Mouse (Mus musculus) Muller cell, postnatal 12 days (primary cell): Measurements from ENCODE around the gene Paxbp1.

ENCODE experiments used
- DNase-seq: peaks from one replicate; pipeline ENCODE4 v3.0.0-alpha.2; 2015; ENCODE audit errors: inconsistent ontology term

Paxbp1 gene

DNA sequence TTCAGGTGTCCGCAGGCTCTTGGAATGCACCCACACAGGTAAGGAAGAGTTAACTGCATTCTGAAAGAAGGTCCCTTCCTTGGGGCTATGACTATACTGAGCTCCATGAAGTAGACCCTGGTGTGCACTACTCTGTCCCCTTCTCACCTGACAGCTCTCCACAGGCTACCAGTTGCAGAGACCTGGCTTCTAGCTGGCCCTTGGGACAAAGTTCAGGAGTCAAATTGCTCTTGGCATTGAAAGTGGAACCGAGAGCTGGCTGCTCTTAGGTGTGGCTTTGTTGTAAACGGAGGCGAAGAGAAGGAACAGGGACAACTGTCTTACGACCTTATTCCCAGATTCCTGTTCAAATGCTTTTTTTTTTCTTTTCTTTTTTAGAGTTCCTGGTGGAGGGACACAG lies 10.8 kb upstream of the Paxbp1 start:
- no peak for DNase-seq

DNA sequence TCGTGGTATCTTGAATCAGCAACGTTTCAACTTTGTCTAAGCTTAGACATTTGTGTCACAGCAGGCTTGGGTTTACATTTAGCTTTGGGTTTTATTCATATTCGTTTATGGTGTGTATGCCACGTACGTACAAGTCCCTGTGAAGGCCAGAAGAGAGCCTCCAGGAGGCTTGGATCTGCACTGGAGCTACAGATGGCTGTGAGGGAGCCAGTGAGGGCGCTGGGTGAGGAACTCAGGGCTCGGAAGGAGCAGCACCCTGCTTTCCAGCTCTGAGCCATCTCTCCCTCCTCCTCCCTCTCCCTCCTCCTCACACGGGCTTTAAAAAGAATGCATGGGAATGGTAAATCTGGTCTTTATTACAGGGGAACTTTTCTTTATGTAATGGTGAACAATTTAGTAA lies 9.3 kb upstream of the Paxbp1 start:
- no peak for DNase-seq

DNA sequence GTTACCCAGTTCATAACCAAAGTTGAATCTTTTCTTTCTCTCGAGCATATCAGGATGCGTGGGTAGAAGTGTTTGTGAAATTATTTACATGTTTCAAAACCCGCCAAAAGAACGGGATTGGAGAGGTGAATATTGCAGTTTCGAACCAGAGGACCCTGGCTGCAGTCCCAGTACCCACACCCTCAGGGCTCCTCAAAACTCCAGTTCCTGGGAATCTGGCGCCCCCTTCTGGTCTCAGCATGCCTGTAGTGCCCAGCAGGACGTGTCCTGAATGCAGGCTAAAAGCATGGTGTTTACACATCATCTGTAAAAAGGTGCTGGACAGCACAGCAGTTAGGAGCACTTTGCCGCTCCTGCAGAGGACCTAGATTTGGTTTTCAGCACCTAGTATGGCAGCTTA lies 1.2 kb upstream of the Paxbp1 start:
- peak; percentile 20 for DNase-seq

DNA sequence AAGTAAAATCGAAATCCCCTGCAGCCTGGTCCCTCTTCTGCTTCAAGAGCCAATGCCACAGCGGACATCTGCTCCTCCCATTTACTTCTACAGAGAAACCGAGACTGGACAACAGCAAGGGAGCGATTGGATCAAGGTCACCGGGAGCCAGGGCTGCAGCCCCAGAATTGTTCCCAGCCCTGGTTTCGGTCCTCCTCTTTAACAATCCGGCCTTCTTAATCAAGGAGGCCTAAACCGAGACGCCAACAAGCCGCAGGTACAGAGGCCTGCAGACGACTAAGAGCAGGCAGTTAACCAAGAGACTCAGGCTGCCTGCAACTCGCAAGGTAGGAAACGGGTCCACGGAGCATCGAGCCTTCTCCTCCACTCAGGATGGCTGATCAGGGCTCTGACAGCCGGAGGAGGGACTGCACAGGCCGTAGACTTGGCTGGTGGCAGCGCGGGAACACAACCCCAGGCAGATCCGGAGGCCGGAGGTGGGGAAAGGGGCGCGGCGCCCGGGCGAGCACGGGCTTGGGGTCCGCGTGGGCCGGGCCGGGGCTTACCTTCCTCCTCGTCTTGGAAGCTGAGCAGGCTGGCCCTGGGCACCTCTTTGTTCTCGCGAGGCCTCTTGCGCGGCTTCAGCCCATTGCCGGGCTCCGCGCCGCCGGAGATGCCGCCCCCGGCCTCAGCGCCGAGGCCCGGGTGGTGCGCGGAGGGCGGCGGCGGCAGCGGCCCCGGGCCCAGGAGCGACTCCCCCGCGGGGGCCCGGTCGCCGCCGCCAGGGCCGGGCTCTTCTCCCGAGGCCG lies 688 bp downstream of the Paxbp1 start:
- DNase-seq = peak; percentile 79

DNA sequence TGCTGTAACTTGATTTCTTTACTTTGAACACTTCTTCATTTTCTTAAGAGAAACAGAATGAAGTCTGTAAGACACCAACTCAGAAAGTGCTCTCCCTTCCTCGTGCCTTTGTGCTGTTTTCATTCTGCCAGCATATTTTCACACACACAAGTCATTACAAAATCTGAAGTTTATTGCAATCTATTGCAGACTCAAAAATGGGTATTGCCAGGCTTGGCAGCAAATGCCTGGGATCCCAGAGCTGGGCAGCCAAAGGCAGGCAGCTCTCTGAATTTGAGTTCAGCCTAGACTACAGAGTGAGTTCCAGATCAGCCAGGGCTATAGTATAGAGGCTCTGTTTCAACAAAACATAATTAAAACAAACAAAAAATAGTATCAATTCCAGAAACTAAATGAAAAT lies 1.7 kb downstream of the Paxbp1 start:
- DNase-seq = no peak

DNA sequence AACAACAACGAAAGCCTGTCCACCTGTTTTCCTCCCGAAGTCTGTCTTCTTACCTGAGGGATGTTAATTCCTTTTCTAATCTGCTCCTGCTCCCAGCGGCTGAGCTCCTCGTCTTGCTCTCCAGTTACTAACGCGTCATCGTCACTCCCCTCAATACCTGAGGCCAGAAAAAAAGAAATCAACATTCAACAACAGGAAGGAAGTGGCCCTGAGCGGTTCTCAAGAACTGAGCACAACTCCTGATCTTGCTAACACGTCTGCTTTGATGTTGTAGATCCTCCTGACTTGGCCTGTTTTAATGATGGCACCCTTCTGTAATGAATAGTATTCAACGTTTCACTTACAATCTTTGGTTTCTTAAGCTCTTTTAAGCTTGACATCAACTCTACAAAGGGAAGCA lies 8.5 kb downstream of the Paxbp1 start:
- no peak for DNase-seq

DNA sequence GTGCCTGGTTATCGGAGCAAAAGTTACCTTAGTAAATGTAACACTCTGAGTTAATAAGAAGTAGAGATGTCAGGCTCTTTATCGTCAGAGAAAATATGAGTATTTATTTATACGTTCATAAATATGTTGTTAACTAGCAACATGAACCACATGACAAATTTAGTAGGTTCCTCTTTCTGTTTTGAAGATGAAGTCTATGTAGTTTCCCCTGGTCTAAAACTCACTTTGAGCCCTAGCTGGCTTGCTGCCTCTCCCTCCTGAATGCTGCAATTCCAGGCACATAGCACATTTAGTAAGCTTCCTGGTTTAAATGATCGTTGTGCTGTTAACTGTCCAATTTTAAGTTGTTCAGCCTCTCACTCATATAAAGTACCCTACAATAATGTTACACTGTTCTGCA lies 13.6 kb downstream of the Paxbp1 start:
- DNase-seq = no peak

DNA sequence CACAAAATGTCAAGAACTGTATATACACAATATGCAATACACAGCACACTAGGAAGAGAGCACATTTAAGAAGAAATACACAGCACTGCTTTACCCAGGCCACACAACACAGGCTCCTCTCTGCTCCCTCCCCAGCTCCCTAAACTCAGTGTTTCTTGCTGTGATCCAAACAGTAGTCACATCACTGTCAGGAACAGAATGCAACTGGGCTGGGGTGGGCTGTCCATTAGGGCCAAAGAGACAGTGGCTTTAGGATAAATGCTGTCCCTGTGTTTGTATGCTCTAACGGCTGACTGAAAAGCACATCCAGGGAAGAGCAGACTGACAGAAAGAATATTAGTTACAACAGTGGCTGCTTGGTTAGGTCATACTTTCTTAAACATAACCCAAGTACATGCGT lies 14.4 kb downstream of the Paxbp1 start:
- no peak for DNase-seq

DNA sequence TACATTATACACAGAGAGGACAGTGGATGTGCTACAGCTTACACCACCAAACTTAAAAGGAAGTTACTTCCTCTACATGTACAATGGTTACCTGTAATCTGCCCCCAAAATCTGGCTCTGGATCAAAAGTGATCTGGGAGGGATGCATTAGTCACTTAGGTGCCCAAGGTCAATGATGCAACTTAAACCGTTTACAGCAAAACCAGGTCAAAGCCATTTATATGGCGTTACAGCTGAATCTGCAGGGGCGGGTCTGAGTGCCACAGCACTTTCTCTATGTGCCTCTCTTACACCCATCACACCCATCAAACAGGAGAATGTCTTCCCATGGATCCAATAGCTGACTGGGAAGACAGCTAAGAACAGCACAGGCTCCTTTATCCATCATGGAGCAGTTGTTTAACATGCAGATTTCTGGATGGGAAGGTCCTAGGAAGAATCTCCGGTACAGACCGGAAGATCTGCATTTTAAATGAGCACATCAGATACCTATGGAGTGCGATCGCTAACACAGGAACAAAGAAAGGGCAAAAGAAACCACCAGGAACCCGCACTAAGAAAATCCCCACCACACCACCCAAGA lies 15.1 kb downstream of the Paxbp1 start:
- no peak for DNase-seq

DNA sequence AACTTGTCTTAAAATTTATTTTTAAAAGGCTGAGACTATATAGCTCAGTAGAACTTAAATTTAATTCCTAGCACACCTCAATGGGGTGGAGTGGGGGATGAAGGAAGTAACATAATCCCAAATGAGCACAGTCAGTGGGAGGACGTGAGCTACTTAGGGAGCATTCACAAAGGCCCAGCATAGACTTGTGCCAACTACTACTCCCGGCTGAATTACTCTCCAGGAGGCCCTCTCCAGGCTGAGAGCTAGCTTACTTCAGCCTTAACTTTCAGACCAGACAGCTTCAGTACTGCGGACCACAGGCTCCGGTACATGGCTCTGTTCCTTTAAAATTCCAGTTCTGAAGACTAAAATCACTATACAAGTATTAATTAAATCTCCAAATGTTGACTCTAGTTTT lies 18.1 kb downstream of the Paxbp1 start:
- DNase-seq = no peak

DNA sequence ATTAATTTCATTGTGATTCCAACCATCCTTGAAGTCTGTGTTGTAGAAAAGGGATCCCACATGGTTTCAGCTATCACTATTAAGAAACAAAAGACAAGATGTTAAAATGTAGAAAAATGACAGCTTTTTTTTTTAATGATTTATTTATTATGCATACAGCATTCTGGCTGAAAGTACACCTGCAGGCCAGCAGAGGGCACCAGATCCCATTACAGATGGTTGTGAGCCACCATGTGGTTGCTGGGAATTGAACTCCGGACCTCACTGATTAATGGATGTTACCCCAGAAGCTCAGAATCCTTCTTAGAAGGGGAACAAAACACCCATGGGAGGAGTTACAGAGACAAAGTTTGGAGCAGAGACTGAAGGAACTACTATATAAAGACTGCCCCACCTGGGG lies 21.0 kb downstream of the Paxbp1 start:
- DNase-seq = no peak

DNA sequence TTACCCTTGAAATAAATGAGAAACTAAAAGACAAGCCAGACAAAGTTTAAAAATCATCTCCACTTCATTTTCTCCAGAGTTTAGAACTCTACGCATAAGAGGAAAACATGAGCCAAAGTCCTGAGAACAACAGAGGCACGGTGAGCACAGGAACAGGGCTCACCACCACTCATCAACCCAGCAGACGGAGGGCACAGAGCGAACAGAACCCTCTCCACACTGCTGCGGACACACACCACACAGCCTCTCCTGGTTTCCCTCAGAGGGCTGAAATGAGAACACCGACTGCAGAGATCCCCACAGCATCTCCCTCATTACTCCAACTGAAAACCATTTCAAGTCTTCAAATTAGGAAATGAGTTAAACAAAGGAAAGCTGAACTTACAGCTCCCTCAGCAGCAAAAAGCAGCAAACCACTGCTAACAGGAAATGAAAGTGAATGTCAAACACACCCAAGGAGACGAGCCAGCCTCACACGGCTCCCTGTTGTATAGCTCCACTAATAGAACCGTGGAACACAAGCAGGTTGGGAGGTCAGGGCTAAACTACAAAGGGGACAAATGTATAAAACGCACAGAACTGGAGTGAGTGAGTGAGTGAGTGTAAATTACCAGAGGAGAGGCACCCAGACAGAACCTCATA lies 23.4 kb downstream of the Paxbp1 start:
- no peak for DNase-seq

DNA sequence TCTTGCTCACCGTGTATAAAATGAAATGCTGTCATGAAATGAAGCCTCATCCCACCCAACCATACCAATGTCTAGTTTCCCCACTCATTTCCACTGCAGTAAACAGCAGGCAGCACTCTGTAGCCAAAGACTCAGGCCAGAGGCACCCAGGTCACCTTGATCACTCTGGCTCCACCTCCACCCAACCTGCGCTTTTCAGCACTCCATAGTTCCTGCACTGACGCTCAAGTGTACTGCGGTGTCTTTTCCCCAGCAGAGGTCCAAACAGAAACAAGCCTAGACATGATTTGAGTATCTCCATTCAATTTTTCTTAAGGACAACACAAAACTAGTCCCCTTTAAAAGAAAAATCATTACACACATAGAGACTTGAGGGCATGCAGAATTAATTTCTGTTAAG lies 24.9 kb downstream of the Paxbp1 start:
- no peak for DNase-seq

DNA sequence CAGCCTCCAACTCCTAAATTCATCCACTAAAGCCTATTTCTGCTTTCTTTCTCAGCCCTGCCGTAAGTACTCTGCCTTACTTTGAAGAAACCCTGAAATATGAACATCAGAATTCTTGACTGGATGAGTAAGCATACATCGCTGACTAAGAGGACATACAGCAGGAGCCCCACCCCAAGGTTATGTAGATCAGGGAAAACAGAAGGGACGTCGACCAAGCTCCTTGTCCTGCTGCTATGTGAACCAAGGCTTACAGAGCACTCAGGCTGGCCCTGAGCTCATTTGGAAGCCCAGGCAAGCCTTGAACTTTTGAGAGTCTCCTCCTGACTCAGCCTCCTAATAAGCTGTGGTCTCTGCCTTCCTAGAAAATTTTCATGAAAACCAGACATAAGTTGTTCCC lies 28.6 kb downstream of the Paxbp1 start:
- no peak for DNase-seq

DNA sequence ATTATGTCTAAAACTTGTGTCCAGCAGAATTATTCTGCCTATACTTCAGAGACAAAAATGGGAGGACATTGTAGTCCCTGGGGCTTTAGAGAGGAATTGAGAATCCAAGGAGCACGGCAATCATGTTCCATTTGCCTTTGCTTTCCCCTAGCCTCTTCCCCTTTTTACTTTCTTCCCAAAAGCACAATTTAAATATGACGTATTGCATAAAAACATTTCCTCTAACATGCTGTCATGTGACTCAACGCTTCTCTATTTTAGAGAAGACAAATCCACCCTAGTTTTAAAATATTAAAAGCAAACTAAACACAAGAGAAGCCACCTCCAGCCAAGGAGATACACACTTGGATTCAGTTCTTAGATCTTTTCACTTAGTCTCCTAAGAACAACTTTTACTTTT lies 32.5 kb downstream of the Paxbp1 start:
- DNase-seq = peak; percentile 5

DNA sequence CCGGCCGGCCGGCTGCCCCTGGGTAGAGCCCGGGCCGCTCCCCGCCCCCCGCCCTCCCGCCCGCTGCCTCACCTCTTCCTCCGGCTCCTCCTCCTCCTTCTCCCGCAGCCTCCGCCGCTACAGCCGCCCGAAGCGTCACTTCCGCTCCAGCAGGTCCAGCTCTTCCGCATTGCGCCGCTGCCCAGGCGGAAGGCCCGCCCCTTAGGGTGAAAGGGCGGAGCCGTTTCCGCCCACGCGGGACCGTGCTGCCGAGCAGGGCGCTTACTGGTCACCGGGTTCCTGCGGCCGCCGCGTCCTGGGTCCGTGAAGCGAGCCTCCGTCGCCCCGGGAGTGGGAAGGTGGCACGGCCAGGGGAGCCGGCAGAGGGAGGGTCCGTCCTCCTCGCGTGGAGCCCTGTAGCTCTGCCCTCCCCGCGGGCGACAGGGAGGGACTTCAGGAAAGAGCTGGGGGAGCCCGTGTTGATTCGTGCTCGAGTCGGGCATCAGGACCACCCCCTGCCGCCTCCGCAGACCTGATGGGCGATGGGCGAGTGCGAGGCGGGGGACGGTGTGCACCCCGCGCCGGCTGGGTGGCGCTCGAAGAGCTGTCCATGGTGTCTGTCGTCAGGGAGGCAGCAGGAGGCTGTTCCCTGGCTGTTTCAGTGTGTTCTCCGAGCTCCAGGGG lies 33.2 kb downstream of the Paxbp1 start, which contains the start of gene Synj1:
TSS of gene Synj1 (minus strand) at position 288 of the 663 bp plus-strand sequence.
- peak; percentile 97 for DNase-seq

DNA sequence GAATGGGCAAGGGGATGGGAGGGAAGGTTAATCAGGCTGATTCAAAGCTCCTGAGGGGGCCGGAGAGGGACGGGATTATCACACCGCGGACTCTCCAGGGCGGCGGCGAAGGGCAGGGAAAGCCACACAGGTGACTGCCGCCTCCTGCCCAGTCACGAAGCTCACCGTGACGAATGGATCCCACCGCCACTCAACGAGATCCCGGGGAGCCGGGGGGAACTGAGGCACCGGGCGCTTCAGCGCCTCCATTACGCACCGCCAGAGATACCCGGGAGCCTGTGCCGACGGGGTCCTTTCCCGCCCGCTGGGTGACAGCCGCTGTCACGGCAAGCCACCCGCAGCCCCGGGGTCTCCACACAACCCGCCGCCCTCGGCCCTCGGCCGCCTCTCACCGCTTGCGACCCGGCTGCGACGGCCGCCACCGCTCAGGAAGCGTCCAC lies 33.7 kb downstream of the Paxbp1 start:
- no peak for DNase-seq

DNA sequence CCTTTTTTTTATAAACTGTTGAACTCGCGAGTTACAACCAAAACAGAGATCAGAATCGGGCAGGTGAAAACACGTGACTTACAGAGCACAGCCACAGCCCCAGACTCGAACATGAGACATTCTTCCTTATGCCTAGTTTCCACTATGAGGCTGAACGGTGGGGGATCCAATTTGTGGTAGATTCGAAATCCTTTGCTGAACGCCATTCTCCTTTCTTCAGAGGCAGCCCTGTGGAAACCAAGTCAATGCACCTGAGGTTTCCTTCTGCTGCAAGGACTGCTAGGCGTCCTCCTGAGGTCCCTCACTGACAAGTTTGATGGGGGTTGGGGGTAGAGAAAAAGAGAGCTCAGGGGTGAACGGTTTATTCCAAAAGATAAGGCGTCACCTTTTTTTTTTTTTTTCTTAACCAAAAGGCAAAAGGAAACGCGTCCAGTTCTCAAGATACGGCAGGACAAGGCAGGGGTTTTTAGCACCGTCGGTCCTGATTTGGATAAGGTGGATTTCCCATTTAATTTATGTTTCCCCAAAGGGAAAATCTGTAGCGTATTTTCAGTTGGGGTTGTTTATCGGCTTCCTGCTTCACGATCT lies 34.3 kb downstream of the Paxbp1 start:
- peak; percentile 22 for DNase-seq

DNA sequence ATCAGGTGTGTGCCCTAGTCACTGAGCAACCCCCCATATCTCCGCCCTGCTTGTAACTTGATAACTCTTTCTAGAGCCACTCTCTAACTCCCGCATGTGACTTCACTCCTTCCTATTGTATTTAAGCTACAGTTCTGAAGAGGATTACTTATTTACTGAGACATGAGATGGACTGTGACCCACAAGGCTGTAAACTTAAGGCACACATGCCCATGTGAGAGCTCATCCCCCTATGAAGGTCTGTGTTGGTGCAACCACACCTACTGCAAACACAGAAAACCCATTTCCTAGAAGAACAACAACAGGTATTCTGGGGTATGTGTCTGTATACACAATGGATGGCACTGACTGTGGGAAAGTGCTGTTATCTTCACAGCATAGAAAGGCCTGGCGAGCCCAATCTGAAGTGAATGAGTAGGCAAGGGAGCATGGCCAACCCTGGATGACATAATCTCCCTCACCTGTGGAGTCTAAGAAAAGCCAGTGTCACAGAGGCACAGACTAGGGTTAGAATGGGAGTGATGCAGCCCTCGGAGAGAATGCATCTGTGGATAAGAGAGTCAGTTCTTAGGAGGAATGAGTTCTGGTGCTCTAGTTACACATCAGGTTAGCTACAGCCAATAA lies 39.3 kb downstream of the Paxbp1 start:
- DNase-seq = no peak

DNA sequence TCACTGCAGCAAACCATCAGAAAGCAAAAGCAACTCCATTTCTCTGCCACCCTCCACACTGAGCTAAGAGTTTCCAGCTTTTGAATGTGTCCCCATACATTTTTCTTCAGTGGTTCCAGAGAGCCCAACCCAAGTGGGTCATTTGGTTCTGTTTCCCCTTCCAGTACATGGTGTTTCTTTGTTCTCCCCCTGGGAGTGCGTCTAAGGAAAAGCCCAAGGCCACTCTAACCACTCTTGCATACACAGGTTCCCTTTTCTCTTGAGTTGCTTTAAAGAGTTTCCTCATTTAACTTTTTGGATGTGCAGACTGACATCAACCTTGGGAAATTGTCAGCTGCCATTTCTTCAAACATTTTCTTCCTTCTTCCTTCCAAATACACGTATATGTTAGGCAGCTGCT lies 43.2 kb downstream of the Paxbp1 start:
- no peak for DNase-seq

DNA sequence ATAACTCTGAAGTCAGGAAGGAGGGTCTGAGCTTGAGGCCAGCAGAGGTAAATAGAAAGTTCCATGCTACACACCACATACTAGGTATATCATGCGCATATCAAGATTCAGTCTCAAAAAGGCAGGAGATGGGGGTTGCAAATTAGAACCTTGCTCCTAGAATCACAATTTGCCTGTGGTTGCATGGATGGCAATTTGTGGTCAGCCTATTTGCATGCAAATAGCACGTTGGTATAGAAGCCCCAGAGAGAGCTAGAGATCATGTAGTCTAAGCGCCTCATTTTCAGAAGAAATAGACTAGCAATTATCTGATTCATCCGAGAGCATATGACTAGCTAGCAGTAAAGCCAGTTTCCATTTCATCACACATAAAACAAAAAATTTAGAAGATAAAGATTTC lies 44.5 kb downstream of the Paxbp1 start:
- DNase-seq = no peak

DNA sequence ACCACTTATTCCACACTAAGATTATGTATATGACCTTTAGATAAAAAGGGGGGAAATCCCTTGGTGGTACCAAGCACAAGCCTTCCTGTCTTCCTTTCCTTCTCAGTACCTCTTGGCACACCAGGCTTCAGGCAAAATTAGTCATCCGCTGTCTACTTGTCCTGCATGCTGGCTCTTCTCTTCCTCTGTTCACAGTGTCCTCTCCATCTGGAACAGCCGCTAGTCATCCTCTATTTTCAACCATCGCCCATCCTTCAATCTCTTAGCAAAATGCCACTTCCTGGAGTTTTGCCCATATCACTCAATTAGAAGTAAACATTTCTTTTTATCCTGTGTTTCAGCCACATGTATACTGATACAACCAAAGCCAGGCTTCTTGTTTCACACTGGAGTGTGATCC lies 46.5 kb downstream of the Paxbp1 start:
- no peak for DNase-seq
